Comparison of ENCODE assay signal across 11 mouse cellular contexts in genomic region chr6:85349246-85349645, GRCm38 (mm10). TPM values are rescaled to one million over a fixed set of nuclear protein-coding genes. Genes with fewer than 3 reads are reported as not detected.
DNase-seq lines count a peak whose midpoint lies in the region; ATAC-seq and TF ChIP-seq lines count a peak whose summit lies in the region.
"Had no signal": no experiment of that assay in that cellular context is flagged by ENCODE, and none has a peak within 500 bp of the region (broad histone marks: within the 10 kb centered on the region; RNA-seq: fewer than 3 reads in every experiment).

No protein-coding gene starts in this region.

- H3K27me3 ChIP-seq in midbrain, embryonic 15.5 days (replicated peaks): no peaks in the 10 kb centered on the region

- H3K9me3 ChIP-seq in midbrain, embryonic 15.5 days: no peaks in the 10 kb centered on the region
- H3K9me3 ChIP-seq: midbrain, embryonic 12.5 days had no signal

- H3K36me3 ChIP-seq in midbrain, embryonic 15.5 days (replicated peaks): 0 out of 2 replicates have a peak, but pooled peaks cover 6% of the 10 kb centered on the region
- H3K36me3 ChIP-seq: midbrain, embryonic 12.5 days had no signal

- 51% methylated on average over 7 of the region's 7 CpGs for WGBS in midbrain, embryonic 15.5 days

- no peak overlapping the region for H3K4me3 ChIP-seq in layer of hippocampus, adult 2 months
- no peak overlapping the region for H3K4me3 ChIP-seq in midbrain, embryonic 15.5 days
- H3K4me3 ChIP-seq: midbrain, embryonic 12.5 days had no signal

- peak; percentile 41 to 54 for DNase-seq in layer of hippocampus, adult 2 months (ENCODE audit: low spot score in 2 of 2)
- DNase-seq in layer of hippocampus, postnatal 14 days (ENCODE audit: low spot score in 2 of 2): no peak
- DNase-seq in NIH3T3 (ENCODE audit: low read depth): peak; percentile 96
- DNase-seq in brain, adult 2 months (ENCODE audit: low read depth, low spot score): peak; percentile 92
- peak; percentile 61 to 69 for DNase-seq in kidney, postnatal 36 days
- DNase-seq in embryo, embryonic 9.5 days (ENCODE audit: extremely low spot score): no peak
- DNase-seq: forebrain, postnatal 0 days had no signal

- no peak for ATAC-seq in monocyte, adult 5-6 weeks (replicated peaks; ENCODE audit: insufficient number of reproducible peaks, low FRiP score, low TSS enrichment, poor library complexity, severe bottlenecking)
- ATAC-seq in midbrain, embryonic 15.5 days (replicated peaks): no peak
- ATAC-seq: forebrain, postnatal 0 days had no signal

- H3K4me2 ChIP-seq in midbrain, embryonic 15.5 days: no peak overlapping the region
- H3K4me2 ChIP-seq: liver, embryonic 11.5 days; midbrain, embryonic 12.5 days had no signal

- no peak for TF ChIP-seq CTCF in layer of hippocampus, adult 2 months (conservative IDR thresholded peaks at IDR 0.05)

- H3K4me1 ChIP-seq in midbrain, embryonic 15.5 days: no peaks in the 10 kb centered on the region
- H3K4me1 ChIP-seq: midbrain, embryonic 12.5 days had no signal

- no peak overlapping the region for H3K9ac ChIP-seq in midbrain, embryonic 15.5 days
- H3K9ac ChIP-seq: forebrain, postnatal 0 days; midbrain, embryonic 12.5 days had no signal

- H3K27ac ChIP-seq in layer of hippocampus, adult 2 months: no peak overlapping the region
- no peak overlapping the region for H3K27ac ChIP-seq in midbrain, embryonic 15.5 days
- H3K27ac ChIP-seq: midbrain, embryonic 12.5 days had no signal

RNA-seq across cellular contexts. Expression of gene Sfxn5, which starts 16.0 kb away (rescaled TPM):
- 100 to 1,000 TPM; 167 to 175 TPM for total RNA-seq in layer of hippocampus, adult 2 months (2021)
- total RNA-seq in layer of hippocampus, postnatal 14 days (2021): 100 to 1,000 TPM; 154 to 171 TPM
- total RNA-seq in monocyte, adult 5-6 weeks (2017): 3.7 to 7.3 TPM (median 4.6 TPM) in 3 replicates
- 26.0 and 29.5 TPM in 2 replicates for polyA plus RNA-seq in midbrain, embryonic 15.5 days (2015; fragmentation: Nextera tagmentation; extraction: Ambion mirVana)

RNA-seq across cellular contexts. Expression of gene Rab11fip5, which starts 25.2 kb away (rescaled TPM):
- total RNA-seq in layer of hippocampus, adult 2 months (2021): 10 to 100 TPM; 55.1 to 58.2 TPM
- 10 to 100 TPM; 50.8 to 56.2 TPM for total RNA-seq in layer of hippocampus, postnatal 14 days (2021)
- total RNA-seq in monocyte, adult 5-6 weeks (2017): 1.6 to 3.0 TPM (median 1.6 TPM) in 3 replicates
- polyA plus RNA-seq in midbrain, embryonic 15.5 days (2015; fragmentation: Nextera tagmentation; extraction: Ambion mirVana): 22.1 and 23.4 TPM in 2 replicates

Comparison
In these comparisons a context has a peak if more than half of its experiments do, and no peak if none do; other contexts are left out.
1. DNase-seq: peak in layer of hippocampus, adult 2 months (2 of 2), NIH3T3 (single experiment), brain, adult 2 months (single experiment) and kidney, postnatal 36 days (2 of 2); none in layer of hippocampus, postnatal 14 days (0 of 2) and embryo, embryonic 9.5 days (single experiment).
2. RNA of gene Sfxn5, which starts 16.0 kb away (total RNA-seq): 167 to 175 TPM in layer of hippocampus, adult 2 months and 154 to 171 TPM in layer of hippocampus, postnatal 14 days; 3.7 to 7.3 TPM in monocyte, adult 5-6 weeks; every median in the first group is over 10 times any median in the second.
3. RNA of gene Rab11fip5, which starts 25.2 kb away (total RNA-seq): 55.1 to 58.2 TPM in layer of hippocampus, adult 2 months and 50.8 to 56.2 TPM in layer of hippocampus, postnatal 14 days; 1.6 to 3.0 TPM in monocyte, adult 5-6 weeks; every median in the first group is over 10 times any median in the second.